Mouse (Mus musculus) left cerebral cortex, postnatal 10 days (tissue): ENCODE results near the gene Ankrd39. TPM values are rescaled to one million over a fixed set of nuclear protein-coding genes. Genes with fewer than 3 reads are reported as not detected.

Experiments used
- DNase-seq, 2 experiments: peaks; one replicate each; pipeline ENCODE4 v3.0.0; 2021 to 2022; ENCODE audit warnings: low spot score in 2 of 2, mixed read lengths in 1 of 2; ENCODE audit errors: extremely low spot score in 1 of 2
- intact Hi-C: fragments of 180-260 bp; cut with DNase I; formaldehyde crosslinking; loops from one replicate; pipeline ENCODE4 v1.15.1; 2025
- total RNA-seq, 2 experiments: library from RNA; stranded (reverse); gene quantifications; 2 replicates each; pipeline ENCODE4 v1.2.3; 2021

Ankrd39 gene
- total RNA-seq, 2 experiments from 2014 or later: 13.4 to 18.1 TPM

- DNase-seq: no peak
- intact Hi-C loops: no loop called here
These were observed 27.1 kb upstream of the Ankrd39 start for GRCm38 (mm10) chr1:36574196-36574955.

- DNase-seq: no peak
- intact Hi-C loops: no loop called here
These were observed 26.3 kb upstream of the Ankrd39 start for GRCm38 (mm10) chr1:36573524-36573923.

- no peak for DNase-seq
- intact Hi-C loops: no loop called here
These were observed 25.5 kb upstream of the Ankrd39 start for GRCm38 (mm10) chr1:36572709-36573108.

GRCm38 (mm10) chr1:36572140-36572700 lies 25.0 kb upstream of the Ankrd39 start:
- DNase-seq: no peak
- intact Hi-C loops: no loop called here

- peak in 1 of 2 experiments; percentile 54 for DNase-seq
- intact Hi-C loops: no loop called here
These were observed 24.4 kb upstream of the Ankrd39 start for GRCm38 (mm10) chr1:36571627-36572026.

- intact Hi-C loops: no loop called here
These were observed 23.1 kb upstream of the Ankrd39 start for GRCm38 (mm10) chr1:36570320-36570719.

GRCm38 (mm10) chr1:36569694-36570276 lies 22.5 kb upstream of the Ankrd39 start:
- peak in 1 of 2 experiments; percentile 45 for DNase-seq
- intact Hi-C loops: loop anchor here (5.0 kb wide), 1 partner anchor 73 kb away; no protein-coding TSS in a partner anchor

More at GRCm38 (mm10) chr1:36570320-36570719, 23.1 kb upstream of the Ankrd39 start:
- no peak for DNase-seq

GRCm38 (mm10) chr1:36568776-36569175 lies 21.5 kb upstream of the Ankrd39 start:
- DNase-seq: no peak
- intact Hi-C loops: loop anchor here (5.0 kb wide), 1 partner anchor 74 kb away; no protein-coding TSS in a partner anchor

- intact Hi-C loops: loop anchor here (5.0 kb wide), 1 partner anchor 74 kb away; no protein-coding TSS in a partner anchor
These were observed 20.8 kb upstream of the Ankrd39 start for GRCm38 (mm10) chr1:36567818-36568603.

GRCm38 (mm10) chr1:36566425-36566824 lies 19.2 kb upstream of the Ankrd39 start:
- DNase-seq: no peak
- intact Hi-C loops: loop anchor here (5.0 kb wide), 1 partner anchor 76 kb away; no protein-coding TSS in a partner anchor

More at GRCm38 (mm10) chr1:36567818-36568603, 20.8 kb upstream of the Ankrd39 start:
- no peak for DNase-seq

GRCm38 (mm10) chr1:36564101-36564500 lies 16.9 kb upstream of the Ankrd39 start:
- intact Hi-C loops: no loop called here
- DNase-seq: no peak

GRCm38 (mm10) chr1:36563632-36564031 lies 16.4 kb upstream of the Ankrd39 start:
- intact Hi-C loops: no loop called here

GRCm38 (mm10) chr1:36563197-36563596 lies 16.0 kb upstream of the Ankrd39 start:
- intact Hi-C loops: no loop called here

More at GRCm38 (mm10) chr1:36563632-36564031, 16.4 kb upstream of the Ankrd39 start:
- DNase-seq: no peak

GRCm38 (mm10) chr1:36562388-36562787 lies 15.1 kb upstream of the Ankrd39 start:
- no peak for DNase-seq
- intact Hi-C loops: no loop called here

More at GRCm38 (mm10) chr1:36563197-36563596, 16.0 kb upstream of the Ankrd39 start:
- no peak for DNase-seq

- no peak for DNase-seq
- intact Hi-C loops: no loop called here
These were observed 13.7 kb upstream of the Ankrd39 start for GRCm38 (mm10) chr1:36560903-36561302.

- intact Hi-C loops: loop anchor here (5.0 kb wide), 2 partner anchors 57 to 77 kb away; no protein-coding TSS in a partner anchor
- DNase-seq: no peak
These were observed 12.6 kb upstream of the Ankrd39 start for GRCm38 (mm10) chr1:36559888-36560287.

GRCm38 (mm10) chr1:36559256-36559655 lies 12.0 kb upstream of the Ankrd39 start:
- intact Hi-C loops: loop anchor here (5.0 kb wide), 2 partner anchors 58 to 78 kb away; no protein-coding TSS in a partner anchor
- DNase-seq: no peak
